Mouse (Mus musculus) testis, adult 2 months (tissue): ENCODE results near the gene Snrpg.

Experiments used
- CTCF ChIP-seq: fragments of 200-500 bp; IDR thresholded peaks from 2 replicates; pipeline ENCODE4 v1.5.1; 2012; ENCODE audit warnings: low read depth, mild to moderate bottlenecking, inconsistent platforms, low read length, moderate library complexity; ENCODE audit not compliant: control insufficient read depth, insufficient read depth, insufficient replicate concordance
- POLR2A ChIP-seq: fragments of 200-500 bp; IDR thresholded peaks from 2 replicates; pipeline ENCODE4 v1.6.1; 2012; ENCODE audit warnings: low read depth, mild to moderate bottlenecking, inconsistent platforms, low read length, moderate library complexity; ENCODE audit not compliant: control insufficient read depth

DNA sequence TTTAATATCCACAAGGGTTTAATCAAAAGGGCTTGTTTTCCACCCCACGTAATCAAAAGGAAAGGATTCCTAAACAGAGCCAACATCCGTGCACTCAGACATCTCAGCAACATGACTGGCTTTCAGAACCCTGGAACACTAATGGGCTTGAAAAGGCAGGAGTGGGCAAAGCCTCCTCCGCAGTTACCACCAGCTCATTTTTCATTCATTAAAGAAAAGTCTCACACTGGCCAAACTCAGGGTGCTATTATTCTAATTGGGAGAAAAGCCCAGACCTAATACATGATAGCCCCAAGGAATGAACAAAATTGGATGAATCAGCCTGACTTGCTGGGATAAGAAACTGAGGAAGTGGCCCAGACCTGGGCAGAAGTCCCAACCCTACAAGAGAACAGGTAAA lies 46.7 kb upstream of the Snrpg start:
- TF ChIP-seq POLR2A (no peak), CTCF (no peak)
